Mouse (Mus musculus): ENCODE data around the gene Olfr1537.

Olfr1537 gene

DNA sequence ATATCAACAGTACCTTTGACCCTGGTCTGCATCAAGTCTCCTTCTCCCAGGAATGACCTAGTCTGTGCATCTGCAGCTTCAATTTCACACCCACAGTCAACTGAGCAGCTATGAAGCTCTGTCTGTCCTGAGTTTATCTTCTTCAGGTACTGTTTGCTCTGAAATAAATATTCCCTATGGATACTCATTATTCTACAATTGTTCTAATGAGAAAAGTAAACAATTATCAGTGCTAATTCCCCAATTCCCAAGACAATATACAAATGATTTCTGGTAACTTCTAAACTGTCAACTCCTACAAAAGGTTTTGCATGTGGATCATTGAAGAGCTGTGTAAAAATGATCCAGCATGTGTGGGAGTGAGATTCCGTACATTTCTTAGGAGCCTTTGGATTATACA, at the start of gene Olfr1537:
Gene Olfr1537, minus strand, starts transcription at position 101 of the 400 bp plus-strand sequence.
- no peak for DNase-seq (ENCODE audit: low spot score)

DNA sequence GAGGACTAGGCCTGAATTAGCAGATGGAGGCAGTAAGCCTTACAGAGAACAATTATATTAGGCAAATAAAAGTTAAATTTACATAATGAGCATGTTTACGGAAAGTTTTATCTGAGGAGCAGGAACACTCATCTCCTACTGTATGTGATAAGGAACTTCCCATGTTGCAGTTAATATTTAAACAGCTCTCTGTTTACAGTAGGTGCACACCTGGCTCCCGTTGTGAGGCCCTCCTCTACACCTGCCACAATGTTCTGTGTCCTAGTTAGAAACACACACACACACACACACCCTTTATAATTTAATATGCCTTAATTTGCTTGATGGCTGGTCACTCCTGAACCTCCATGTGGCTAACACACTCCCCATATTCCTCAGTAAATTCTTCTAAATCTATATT, 37.3 kb upstream of the Olfr1537 start:
- no peak for DNase-seq (ENCODE audit: low spot score)

DNA sequence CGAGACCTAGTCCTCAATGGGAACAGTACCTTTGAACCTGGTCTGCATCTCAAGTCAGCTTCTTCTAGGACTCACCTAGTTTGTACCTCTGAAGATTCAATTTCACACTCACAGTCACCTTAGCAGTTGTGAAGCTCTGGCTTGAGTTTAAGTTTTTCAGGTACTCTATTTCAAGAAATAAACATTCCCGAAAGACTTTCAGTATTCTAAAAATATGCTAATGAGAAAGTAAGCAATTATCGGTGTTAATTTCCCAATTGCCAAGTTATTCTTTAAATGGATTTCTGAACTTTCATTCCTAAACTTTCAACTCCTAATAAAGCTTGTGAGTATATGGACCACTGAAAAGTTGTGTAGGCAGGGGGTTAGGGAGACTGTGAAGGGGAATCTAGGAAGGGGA, 26.9 kb upstream of the Olfr1537 start, which contains the start of gene Olfr945:
Gene Olfr945, minus strand, starts transcription at position 101 of the 400 bp plus-strand sequence.
- DNase-seq (ENCODE audit: low spot score): no peak

DNA sequence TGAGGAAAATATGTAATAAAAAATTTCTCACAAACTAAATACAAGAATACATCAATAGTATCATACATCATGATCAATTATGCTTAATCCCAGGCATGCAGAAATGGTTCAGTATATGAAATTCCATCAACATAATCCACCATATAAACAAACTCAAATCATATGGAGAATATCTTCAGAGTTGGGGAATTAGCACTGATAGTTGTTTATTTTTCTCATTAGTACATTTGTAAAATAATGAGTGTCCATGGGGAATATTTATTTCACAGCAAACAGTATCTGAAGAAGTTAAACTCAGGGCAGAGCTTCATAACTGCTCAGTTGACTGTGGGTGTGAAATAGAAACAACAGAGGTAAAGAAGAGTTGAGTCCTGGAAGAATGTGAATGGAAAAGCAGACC, 48.2 kb downstream of the Olfr1537 start, which contains the start of gene Olfr944:
Gene Olfr944, plus strand, starts transcription at position 301 of the 400 bp plus-strand sequence.
- no peak for DNase-seq (ENCODE audit: low spot score)
